Comparison of ENCODE assay signal across 25 mouse cellular contexts in genomic region chr12:105823472-105823871, GRCm38 (mm10).
"Had no signal": no experiment of that assay in that cellular context is flagged by ENCODE, and none has a peak within 500 bp of the region (broad histone marks: within the 10 kb centered on the region; RNA-seq: fewer than 3 reads in every experiment).

No protein-coding gene starts in this region.

- H3K4me1 ChIP-seq: intestine, embryonic 15.5 days; kidney, embryonic 15.5 days; limb, embryonic 12.5 days; limb, embryonic 15.5 days; lung, embryonic 15.5 days; midbrain, embryonic 12.5 days; midbrain, embryonic 15.5 days; neural tube, embryonic 12.5 days; neural tube, embryonic 15.5 days had no signal

- ATAC-seq: intestine, embryonic 15.5 days; liver, postnatal 0 days; midbrain, embryonic 15.5 days had no signal

- H3K9ac ChIP-seq: intestine, embryonic 15.5 days; kidney, embryonic 15.5 days; limb, embryonic 12.5 days; limb, embryonic 15.5 days; liver, embryonic 14.5 days; liver, postnatal 0 days; lung, embryonic 15.5 days; midbrain, embryonic 12.5 days; midbrain, embryonic 15.5 days; neural tube, embryonic 12.5 days; neural tube, embryonic 15.5 days had no signal

- H3K27ac ChIP-seq: intestine, embryonic 15.5 days; kidney, embryonic 15.5 days; left cerebral cortex, adult 2 months; limb, embryonic 12.5 days; limb, embryonic 15.5 days; liver, embryonic 14.5 days; lung, embryonic 15.5 days; midbrain, embryonic 12.5 days; midbrain, embryonic 15.5 days; neural tube, embryonic 12.5 days; neural tube, embryonic 15.5 days; stomach, postnatal 0 days had no signal

- H3K27me3 ChIP-seq: intestine, embryonic 15.5 days; kidney, embryonic 15.5 days; limb, embryonic 12.5 days; limb, embryonic 15.5 days; lung, embryonic 15.5 days; midbrain, embryonic 12.5 days; midbrain, embryonic 15.5 days; neural tube, embryonic 12.5 days; neural tube, embryonic 15.5 days had no signal

- H3K4me3 ChIP-seq: intestine, embryonic 15.5 days; kidney, embryonic 15.5 days; left cerebral cortex, adult 2 months; limb, embryonic 12.5 days; limb, embryonic 15.5 days; lung, embryonic 15.5 days; midbrain, embryonic 12.5 days; midbrain, embryonic 15.5 days; neural tube, embryonic 12.5 days; neural tube, embryonic 15.5 days had no signal

- H3K9me3 ChIP-seq: intestine, embryonic 15.5 days; kidney, embryonic 15.5 days; limb, embryonic 12.5 days; limb, embryonic 15.5 days; lung, embryonic 15.5 days; midbrain, embryonic 12.5 days; midbrain, embryonic 15.5 days; neural tube, embryonic 12.5 days; neural tube, embryonic 15.5 days had no signal

- DNase-seq: kidney, adult 11 months; kidney, adult 8-10 months; kidney, postnatal 10 days; kidney, postnatal 36 days; layer of hippocampus, postnatal 36 days; left cerebral cortex, postnatal 4 days; liver, postnatal 0 days; lung, postnatal 10 days; lung, postnatal 4 days; retina, postnatal 1 day; thymus, adult 2 months; thymus, postnatal 25 days had no signal

- H3K4me2 ChIP-seq: intestine, embryonic 15.5 days; kidney, embryonic 15.5 days; limb, embryonic 12.5 days; limb, embryonic 15.5 days; liver, embryonic 11.5 days; lung, embryonic 15.5 days; midbrain, embryonic 12.5 days; midbrain, embryonic 15.5 days; neural tube, embryonic 12.5 days; neural tube, embryonic 15.5 days had no signal
